Mouse (Mus musculus) midbrain, embryonic 14.5 days (tissue): ENCODE data around the gene Cox7a1. TPM values are rescaled to one million over a fixed set of nuclear protein-coding genes. Genes with fewer than 3 reads are reported as not detected.

ENCODE experiments used
- ATAC-seq: fragments of 200-750 bp; cut with Nextera tagmentation; 2 replicates; pipeline ENCODE4 v1.8.0; 2017; ENCODE audit warnings: moderate number of reproducible peaks, moderate library complexity; ENCODE audit not compliant: low FRiP score, low TSS enrichment
- DNase-seq: peaks from one replicate; pipeline ENCODE4 v3.0.0-alpha.2; 2015
- H3K27ac ChIP-seq: fragments of 300-500 bp; sonication (generic); replicated peaks from 2 replicates; pipeline ENCODE4 v1.5.1; 2014; ENCODE audit warnings: mild to moderate bottlenecking, low read depth, low read length, moderate library complexity
- H3K27me3 ChIP-seq: fragments of 300-500 bp; sonication (generic); 2 replicates; pipeline ENCODE4 v1.6.1; 2014; ENCODE audit warnings: low read length, control low read depth, mixed read lengths; ENCODE audit not compliant: control insufficient read depth, insufficient read depth
- H3K36me3 ChIP-seq: fragments of 300-500 bp; sonication (generic); 2 replicates; pipeline ENCODE4 v1.6.1; 2014; ENCODE audit warnings: low read length, control low read depth; ENCODE audit not compliant: control insufficient read depth, insufficient read depth
- H3K4me1 ChIP-seq: fragments of 300-500 bp; sonication (generic); 2 replicates; pipeline ENCODE4 v1.6.1; 2014; ENCODE audit warnings: mild to moderate bottlenecking, antibody characterized with exemption, low read length, control low read depth; ENCODE audit not compliant: control insufficient read depth, insufficient read depth
- H3K4me2 ChIP-seq: fragments of 300-500 bp; sonication (generic); 2 replicates; pipeline ENCODE4 v1.6.1; 2014; ENCODE audit warnings: mild to moderate bottlenecking, low read length, moderate library complexity
- H3K4me3 ChIP-seq: fragments of 300-500 bp; sonication (generic); replicated peaks from 2 replicates; pipeline ENCODE4 v1.5.1; 2014; ENCODE audit warnings: low read depth, low read length
- H3K9ac ChIP-seq: fragments of 300-500 bp; sonication (generic); replicated peaks from 2 replicates; pipeline ENCODE4 v1.6.1; 2014; ENCODE audit warnings: mild to moderate bottlenecking, low read length, moderate library complexity
- H3K9me3 ChIP-seq: fragments of 300-500 bp; sonication (generic); 2 replicates; pipeline ENCODE4 v1.6.1; 2016; ENCODE audit warnings: low read length, control low read depth, mixed read lengths; ENCODE audit not compliant: control insufficient read depth
- WGBS: fragments of 180-500 bp; shearing (Covaris S2); extraction: QIAGEN DNeasy Blood & Tissue Kit; methylation state at CpG from one replicate; pipeline ENCODE4 v1.1.7; 2014; 5-methylcytosine and 5-hydroxymethylcytosine counted together
- polyA plus RNA-seq: library from polyadenylated mRNA; unstranded; fragments of >200 nt; fragmentation: Nextera tagmentation; extraction: Ambion mirVana; gene quantifications from 2 replicates; pipeline ENCODE4 v1.2.1, GENCODE M21; 2014

Gene Cox7a1
- polyA plus RNA-seq, 1 experiment from 2014 or later = 5.5 TPM

DNA sequence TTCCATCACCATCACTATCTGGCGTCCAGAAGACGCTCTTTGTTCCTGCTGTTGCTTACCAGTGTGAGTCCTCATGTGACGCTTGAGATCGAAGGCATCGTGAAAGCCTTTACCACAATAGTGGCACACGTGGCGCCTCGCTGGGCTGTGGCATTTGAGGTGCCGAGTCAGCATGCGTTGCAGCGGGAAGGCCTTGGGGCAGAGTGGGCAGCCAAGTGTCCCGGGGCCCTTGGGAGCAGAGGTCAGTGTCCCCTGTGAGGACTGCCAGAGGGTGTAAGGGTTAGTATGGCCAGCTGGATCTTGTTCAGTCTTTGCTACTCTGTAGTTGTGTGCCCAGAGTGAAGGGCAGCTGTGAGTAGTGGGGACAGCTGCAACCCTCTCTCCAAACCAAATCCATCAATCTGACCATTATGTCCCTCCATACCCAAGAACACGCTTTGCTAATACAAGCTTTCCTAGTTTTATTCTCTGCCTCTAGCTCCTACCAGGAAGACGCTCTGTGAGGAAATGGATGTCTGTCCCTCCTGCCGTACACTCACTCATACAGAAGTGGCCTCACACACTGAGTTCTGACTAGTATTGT lies 50.4 kb downstream of the Cox7a1 start:
- no peak for DNase-seq
- 96% methylated on average over 15 of the region's 15 CpGs for WGBS
- Histone ChIP-seq H3K4me2 (no peak overlapping the region), H3K36me3 (peaks cover 29% of the 10 kb centered on the region), H3K9me3 (no peaks in the 10 kb centered on the region), H3K9ac (no peak overlapping the region), H3K27me3 (no peaks in the 10 kb centered on the region), H3K4me3 (no peak overlapping the region), H3K4me1 (peaks cover 19% of the 10 kb centered on the region), H3K27ac (no peak overlapping the region)
- no peak for ATAC-seq

DNA sequence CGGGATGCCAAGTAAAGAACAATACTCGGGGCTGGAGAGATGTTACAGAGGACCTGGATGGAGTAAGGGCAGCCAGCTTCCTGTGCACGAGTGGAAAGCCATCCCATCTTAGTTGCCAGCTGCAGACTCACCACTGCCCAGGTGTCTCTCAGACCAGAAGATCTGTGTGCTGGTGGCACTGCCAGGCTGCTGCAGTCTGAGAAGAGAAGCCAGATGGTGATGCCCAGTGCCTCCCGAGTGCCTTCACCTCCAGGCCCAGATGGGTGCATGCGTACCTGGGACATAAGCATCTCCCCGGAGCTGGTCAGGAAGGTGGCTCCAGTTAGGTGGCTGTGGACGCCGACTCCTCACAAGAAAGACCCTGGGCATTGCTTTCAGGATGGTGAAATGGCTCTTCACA lies 51.1 kb downstream of the Cox7a1 start:
- WGBS = 92% methylated on average over 8 of the region's 8 CpGs
- DNase-seq (no peak), ATAC-seq (no peak)
- Histone ChIP-seq H3K9me3 (no peaks in the 10 kb centered on the region), H3K27ac (no peak overlapping the region), H3K36me3 (peaks cover 29% of the 10 kb centered on the region), H3K4me3 (no peak overlapping the region), H3K4me2 (no peak overlapping the region), H3K27me3 (no peaks in the 10 kb centered on the region), H3K9ac (no peak overlapping the region), H3K4me1 (peaks cover 19% of the 10 kb centered on the region)

DNA sequence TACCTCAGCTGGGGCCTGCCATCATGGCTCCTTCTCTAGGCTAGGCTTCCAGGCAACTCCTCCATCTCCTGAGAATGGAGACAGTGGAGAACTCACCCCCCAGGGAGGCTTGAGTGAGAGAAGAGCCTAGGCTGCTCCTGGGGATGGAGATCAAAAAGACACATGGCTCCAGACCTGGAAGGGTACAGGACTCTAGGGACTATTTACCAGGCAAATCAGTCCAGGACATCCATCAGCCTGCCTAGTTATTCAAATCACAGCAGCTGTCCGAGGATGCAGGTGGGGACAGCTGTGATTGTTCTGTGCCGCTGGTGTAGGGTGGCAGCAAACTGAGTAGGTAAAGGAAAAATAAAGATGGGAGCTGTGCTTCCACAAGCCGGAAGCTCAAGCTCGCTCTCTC lies 51.7 kb downstream of the Cox7a1 start, which contains the start of gene Ovol3:
Gene Ovol3, minus strand, starts transcription at position 101 of the 400 bp plus-strand sequence.
- Histone ChIP-seq H3K4me1 (peaks cover 16% of the 10 kb centered on the region), H3K9me3 (no peaks in the 10 kb centered on the region), H3K27me3 (no peaks in the 10 kb centered on the region), H3K36me3 (peaks cover 26% of the 10 kb centered on the region), H3K4me2 (no peak within 1 kb of the TSS), H3K9ac (no peak within 1 kb of the TSS), H3K4me3 (no peak within 1 kb of the TSS), H3K27ac (no peak within 1 kb of the TSS)
- 84% methylated on average over 4 of the region's 4 CpGs for WGBS
- DNase-seq (no peak), ATAC-seq (no peak)

Other genes with a start within 250 kb of the Cox7a1 start
- 16.3 and 22.1 TPM in 2 replicates for gene Zfp74, start 230.1 kb upstream of the Cox7a1 start, polyA plus RNA-seq
- gene Zfp568, start 200.2 kb upstream of the Cox7a1 start, polyA plus RNA-seq = 3.3 and 5.5 TPM in 2 replicates
- 13.5 and 14.3 TPM in 2 replicates for gene Zfp14, start 132.8 kb upstream of the Cox7a1 start, polyA plus RNA-seq
- 11.3 and 11.6 TPM in 2 replicates for gene Zfp82, start 111.2 kb upstream of the Cox7a1 start, polyA plus RNA-seq
- 1.7 and 1.8 TPM in 2 replicates for gene Gm26920, start 93.7 kb upstream of the Cox7a1 start, polyA plus RNA-seq
- 17.5 and 21.1 TPM in 2 replicates for gene Zfp566, start 93.6 kb upstream of the Cox7a1 start, polyA plus RNA-seq
- gene Zfp260, start 89.4 kb upstream of the Cox7a1 start, polyA plus RNA-seq = 86.6 and 101 TPM in 2 replicates
- gene Zfp382, start 62.2 kb upstream of the Cox7a1 start, polyA plus RNA-seq = 10.7 and 11.7 TPM in 2 replicates
- 18.5 and 19.7 TPM in 2 replicates for gene Zfp146, start 14.4 kb upstream of the Cox7a1 start, polyA plus RNA-seq
- gene Capns1, start 14.7 kb downstream of the Cox7a1 start, polyA plus RNA-seq = 53.0 and 70.5 TPM in 2 replicates
- 176 and 240 TPM in 2 replicates for gene Polr2i, start 47.8 kb downstream of the Cox7a1 start, polyA plus RNA-seq
- gene Tbcb, start 48.1 kb downstream of the Cox7a1 start, polyA plus RNA-seq = 337 and 360 TPM in 2 replicates
- not detected in 2 replicates for gene Ovol3, start 51.6 kb downstream of the Cox7a1 start, polyA plus RNA-seq
- 0.58 and 0.61 TPM in 2 replicates for gene Thap8, start 96.0 kb downstream of the Cox7a1 start, polyA plus RNA-seq
- 2.5 and 5.0 TPM in 2 replicates for gene Wdr62, start 96.3 kb downstream of the Cox7a1 start, polyA plus RNA-seq
- gene Clip3, start 107.6 kb downstream of the Cox7a1 start, polyA plus RNA-seq = 121 and 131 TPM in 2 replicates
- gene Alkbh6, start 124.6 kb downstream of the Cox7a1 start, polyA plus RNA-seq = 107 and 145 TPM in 2 replicates
- gene Syne4, start 130.7 kb downstream of the Cox7a1 start, polyA plus RNA-seq = 9.3 and 10.2 TPM in 2 replicates
- not detected in 2 replicates for gene E130208F15Rik, start 137.6 kb downstream of the Cox7a1 start, polyA plus RNA-seq
- gene Sdhaf1, start 139.8 kb downstream of the Cox7a1 start, polyA plus RNA-seq = 19.8 and 20.4 TPM in 2 replicates
- 13.9 and 16.3 TPM in 2 replicates for gene Lrfn3, start 178.6 kb downstream of the Cox7a1 start, polyA plus RNA-seq
- 11.4 and 29.7 TPM in 2 replicates for gene Tyrobp, start 229.6 kb downstream of the Cox7a1 start, polyA plus RNA-seq
- 0.58 TPM in 1 of 2 replicates, not detected in the other for gene Hcst, start 235.7 kb downstream of the Cox7a1 start, polyA plus RNA-seq
- gene Nfkbid, start 237.6 kb downstream of the Cox7a1 start, polyA plus RNA-seq = 1.4 and 2.3 TPM in 2 replicates